Mouse (Mus musculus): ENCODE measurements at regions not wholly inside any gene's neighbourhood (a gene's known extent, or its start where the extent isn't known, plus 50 kb on each side); places are given as distances from the start of the nearest gene placed in this dataset.

- TF ChIP-seq MAX (IDR thresholded peaks at IDR 0.05) (no peak), USF1 (IDR thresholded peaks at IDR 0.05; ENCODE audit: low read depth) (no peak), CTCF (IDR thresholded peaks at IDR 0.05; ENCODE audit: control insufficient read depth, insufficient read depth, insufficient read length) (no peak), MYOD1 (IDR thresholded peaks at IDR 0.05; ENCODE audit: control insufficient read depth, insufficient read length, low read depth) (no peak), FOSL1 (IDR thresholded peaks at IDR 0.05; ENCODE audit: insufficient read depth, low read length, poor library complexity, severe bottlenecking) (no peak), CEBPB (IDR thresholded peaks at IDR 0.05; ENCODE audit: low read depth) (no peak), MYOG (IDR thresholded peaks at IDR 0.05; ENCODE audit: control insufficient read depth, extremely low read depth, insufficient read length) (no peak)
These were observed 57.4 kb upstream of the Bank1 start for GRCm38 (mm10) chr3:136383282-136383681.

All from C2C12 (cell line).